Mouse (Mus musculus) lung, postnatal 14 days (tissue): ENCODE data around the gene Rhog.

Source experiments
- DNase-seq: peaks from one replicate; pipeline ENCODE4 v3.0.0; 2021

The Rhog gene

GRCm38 (mm10) chr7:102249896-102250630 is 5.8 kb downstream of the Rhog start:
- peak; percentile 79 for DNase-seq

GRCm38 (mm10) chr7:102249531-102249895 is 6.3 kb downstream of the Rhog start:
- DNase-seq = no peak

GRCm38 (mm10) chr7:102248691-102249404 is 7.0 kb downstream of the Rhog start:
- no peak for DNase-seq

- DNase-seq = no peak
Measured at GRCm38 (mm10) chr7:102246956-102247797, 8.7 kb downstream of the Rhog start.

- no peak for DNase-seq
Measured at GRCm38 (mm10) chr7:102246265-102246664, 9.6 kb downstream of the Rhog start.

- DNase-seq = peak; percentile 68
Measured at GRCm38 (mm10) chr7:102245775-102246174, 10.1 kb downstream of the Rhog start.

GRCm38 (mm10) chr7:102244782-102245535 is 10.9 kb downstream of the Rhog start:
- peak; percentile 55 for DNase-seq

GRCm38 (mm10) chr7:102243870-102244269 is 12.0 kb downstream of the Rhog start:
- peak; percentile 60 for DNase-seq

- no peak for DNase-seq
Measured at GRCm38 (mm10) chr7:102242917-102243316, 12.9 kb downstream of the Rhog start.

GRCm38 (mm10) chr7:102242371-102242770 is 13.5 kb downstream of the Rhog start:
- DNase-seq = no peak

- DNase-seq = no peak
Measured at GRCm38 (mm10) chr7:102239591-102239990, 16.3 kb downstream of the Rhog start.

GRCm38 (mm10) chr7:102238686-102239286 is 17.1 kb downstream of the Rhog start:
- DNase-seq = no peak

- no peak for DNase-seq
Measured at GRCm38 (mm10) chr7:102233059-102233458, 22.8 kb downstream of the Rhog start.

- DNase-seq = no peak
Measured at GRCm38 (mm10) chr7:102229814-102230213, 26.0 kb downstream of the Rhog start.

- DNase-seq = no peak
Measured at GRCm38 (mm10) chr7:102228049-102228670, 27.7 kb downstream of the Rhog start.

- no peak for DNase-seq
Measured at GRCm38 (mm10) chr7:102226051-102226450, 29.8 kb downstream of the Rhog start.

GRCm38 (mm10) chr7:102223883-102224738 is 31.7 kb downstream of the Rhog start:
- DNase-seq = no peak

- DNase-seq = peak; percentile 75
Measured at GRCm38 (mm10) chr7:102222830-102223556, 32.9 kb downstream of the Rhog start.

- DNase-seq = peak; percentile 59
Measured at GRCm38 (mm10) chr7:102222336-102222735, 33.5 kb downstream of the Rhog start.

- no peak for DNase-seq
Measured at GRCm38 (mm10) chr7:102221899-102222298, 34.0 kb downstream of the Rhog start.
